Mouse (Mus musculus) heart, adult 2 months (tissue): ENCODE measurements at regions not wholly inside any gene's neighbourhood (a gene's known extent, or its start where the extent isn't known, plus 50 kb on each side); places are given as distances from the start of the nearest gene placed in this dataset.

Experiments used
- CTCF ChIP-seq: fragments of 200-600 bp; IDR thresholded peaks from 2 replicates; pipeline ENCODE4 v1.8.1; 2022; ENCODE audit warnings: antibody characterized with exemption, mild to moderate bottlenecking, moderate library complexity
- EP300 ChIP-seq: fragments of 200-500 bp; IDR thresholded peaks from 2 replicates; pipeline ENCODE4 v1.6.1; 2011; ENCODE audit warnings: low read depth, low read length, control low read depth; ENCODE audit not compliant: insufficient read depth
- POLR2A ChIP-seq: fragments of 200-500 bp; IDR thresholded peaks from 2 replicates; pipeline ENCODE4 v1.6.1; 2011; ENCODE audit warnings: mild to moderate bottlenecking, low read depth, low read length, control low read depth; ENCODE audit not compliant: insufficient read depth

- TF ChIP-seq CTCF = no peak
- no peak for TF ChIP-seq EP300
- TF ChIP-seq POLR2A = no peak
These were observed 212.3 kb downstream of the 1700010I14Rik start for GRCm38 (mm10) chr17:9200386-9200785.
